ENCODE assay signal across 17 mouse cellular contexts in the genomic region with DNA sequence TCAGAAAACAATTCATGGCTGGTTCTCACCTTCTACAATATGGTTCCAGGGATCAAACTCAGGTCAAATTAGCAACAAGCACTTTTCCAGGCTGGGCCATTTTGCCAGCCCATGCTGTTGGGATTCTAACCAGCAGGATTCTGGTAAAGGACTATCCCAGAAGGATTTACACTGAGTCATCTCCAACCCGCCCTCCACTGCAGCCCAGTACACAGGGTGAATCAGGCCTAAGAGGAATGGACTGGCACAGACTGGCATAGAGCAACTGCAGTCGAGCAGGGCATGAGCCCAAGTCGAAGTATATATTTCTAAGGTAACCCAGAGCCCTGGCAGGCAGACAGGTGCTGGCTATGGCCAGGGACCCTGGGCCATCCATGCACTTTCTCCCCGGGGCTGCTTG.
"Had no signal": no experiment of that assay in that cellular context is flagged by ENCODE, and none has a peak within 500 bp of the region (broad histone marks: within the 10 kb centered on the region; RNA-seq: fewer than 3 reads in every experiment).

No protein-coding gene starts in this region.

- H3K9ac ChIP-seq: liver, embryonic 14.5 days; lung, embryonic 14.5 days; midbrain, embryonic 13.5 days; midbrain, embryonic 15.5 days; neural tube, embryonic 12.5 days had no signal

- H3K4me2 ChIP-seq: lung, embryonic 14.5 days; midbrain, embryonic 11.5 days; midbrain, embryonic 13.5 days; midbrain, embryonic 15.5 days; neural tube, embryonic 12.5 days had no signal

- ATAC-seq: midbrain, embryonic 13.5 days had no signal

- H3K27me3 ChIP-seq: midbrain, embryonic 13.5 days; midbrain, embryonic 15.5 days; neural tube, embryonic 12.5 days had no signal

- H3K27ac ChIP-seq: liver, embryonic 14.5 days; midbrain, embryonic 13.5 days; midbrain, embryonic 15.5 days; neural tube, embryonic 12.5 days had no signal

- DNase-seq: lung, adult 18-20 months; lung, embryonic 14.5 days; lung, postnatal 10 days; lung, postnatal 4 days; retina, postnatal 1 day; right cerebral cortex, adult 18-20 months; right cerebral cortex, postnatal 25 days; right cerebral cortex, postnatal 4 days; spleen, adult 18-20 months; thymus, adult 2 months; thymus, postnatal 25 days had no signal

- H3K9me3 ChIP-seq: midbrain, embryonic 13.5 days; midbrain, embryonic 15.5 days; neural tube, embryonic 12.5 days had no signal

- H3K36me3 ChIP-seq: midbrain, embryonic 13.5 days; midbrain, embryonic 15.5 days; neural tube, embryonic 12.5 days had no signal

- H3K4me3 ChIP-seq: megakaryocyte, embryonic 14.5 days; midbrain, embryonic 13.5 days; midbrain, embryonic 15.5 days; neural tube, embryonic 12.5 days had no signal
